Mouse (Mus musculus): ENCODE data around the gene Gm12800.
"Not testable (repeated sequence)": the region's sequence is repeated elsewhere in the genome, so short reads cannot be mapped to it uniquely, and the experiment has no call there.

The Gm12800 gene

DNA sequence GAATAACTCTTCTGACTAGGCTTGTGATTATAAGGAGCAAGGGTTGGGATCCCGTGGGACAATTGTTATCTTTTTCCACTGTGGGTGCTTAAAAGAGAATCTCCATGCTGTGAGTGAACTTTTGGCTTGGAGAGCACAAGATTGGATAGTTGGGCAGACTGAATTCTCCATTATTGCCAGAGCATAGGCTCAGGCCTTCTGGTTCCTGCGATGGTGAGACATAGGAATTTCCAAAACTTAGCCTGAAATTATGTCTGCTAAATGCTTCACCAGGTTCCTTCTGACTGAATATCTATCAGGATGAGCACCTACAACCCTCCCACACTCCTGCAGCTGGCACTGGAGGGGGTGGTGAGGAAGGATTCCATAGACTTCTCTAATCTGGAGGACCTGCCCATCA lies at the start of gene Gm12800:
Gene Gm12800 (plus strand): TSS at position 301 of the 400 bp plus-strand sequence.
- DNase-seq (ENCODE audit: low spot score), result not testable (repeated sequence)

DNA sequence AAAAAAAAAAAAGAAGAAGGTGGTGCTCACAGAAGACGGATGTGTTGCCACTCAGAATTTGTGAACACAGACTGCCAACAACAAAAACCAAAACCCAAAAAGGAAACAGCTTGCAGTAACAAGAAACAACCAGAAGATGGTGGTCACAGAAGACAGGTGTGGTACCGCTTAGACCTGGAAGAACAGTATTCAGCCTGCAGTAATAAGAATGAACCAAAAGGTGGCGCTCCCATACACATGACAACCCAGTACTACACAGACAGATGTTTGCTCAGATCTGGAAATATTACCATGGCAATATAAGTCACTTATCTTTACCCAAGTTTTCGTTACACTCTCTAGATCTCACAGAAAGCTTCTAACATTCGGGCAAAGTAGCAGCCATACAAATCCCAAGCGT lies 48.0 kb upstream of the Gm12800 start:
- DNase-seq (ENCODE audit: low spot score), result no peak

DNA sequence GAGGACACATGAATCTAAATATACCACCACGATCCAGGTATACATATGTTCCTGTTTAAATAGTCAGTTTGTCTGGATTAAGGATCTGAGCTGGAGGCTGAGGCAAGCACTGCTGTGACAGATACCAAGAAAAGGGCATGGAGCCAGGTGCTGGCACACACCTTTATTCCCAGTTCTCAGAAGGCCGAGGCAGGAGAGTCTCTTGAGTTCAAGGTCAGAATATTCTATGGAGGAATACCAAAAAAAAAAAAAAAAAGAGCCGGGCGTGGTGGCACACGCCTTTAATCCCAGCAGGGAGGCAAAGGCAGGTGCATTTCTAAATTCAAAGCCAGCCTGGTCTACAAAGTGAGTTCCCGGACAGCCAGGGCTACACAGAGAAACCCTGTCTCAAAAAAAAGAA lies 46.6 kb upstream of the Gm12800 start:
- no peak for DNase-seq (ENCODE audit: low spot score)

DNA sequence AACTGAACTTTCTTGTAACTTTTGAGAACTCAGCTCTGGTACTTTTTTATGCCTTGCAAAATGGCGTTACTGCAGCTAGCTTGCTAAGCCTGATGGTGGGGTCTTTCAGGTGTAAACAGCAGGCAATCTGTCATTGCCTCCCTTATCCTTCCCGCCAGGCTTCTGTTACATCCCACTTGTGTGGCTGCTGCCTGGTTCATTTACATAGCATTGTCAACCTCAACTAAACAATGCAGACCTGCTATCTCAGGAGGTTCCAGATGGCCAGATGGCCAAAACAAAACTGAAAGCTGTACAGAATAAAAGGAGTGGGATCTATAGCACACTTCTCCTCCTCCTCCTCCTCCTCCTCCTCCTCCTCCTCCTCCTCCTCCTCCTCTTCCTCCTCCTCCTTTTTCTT lies 36.9 kb upstream of the Gm12800 start:
- not testable (repeated sequence) for DNase-seq (ENCODE audit: low spot score)

DNA sequence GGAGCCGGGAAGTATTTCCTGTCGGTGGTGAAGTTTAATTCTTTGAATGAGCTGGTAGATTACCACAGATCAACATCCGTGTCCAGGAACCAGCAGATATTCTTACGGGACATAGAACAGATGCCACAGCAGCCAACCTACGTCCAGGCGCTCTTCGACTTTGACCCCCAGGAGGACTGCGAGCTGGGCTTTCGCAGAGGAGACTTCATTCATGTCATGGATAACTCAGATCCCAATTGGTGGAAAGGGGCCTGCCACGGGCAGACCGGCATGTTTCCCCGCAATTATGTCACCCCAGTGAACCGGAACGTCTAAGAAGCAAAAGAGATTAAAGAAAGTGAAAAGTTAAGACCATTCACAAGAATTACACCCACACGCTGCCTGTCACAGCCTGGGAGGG lies 33.2 kb upstream of the Gm12800 start:
- not testable (repeated sequence) for DNase-seq (ENCODE audit: low spot score)

DNA sequence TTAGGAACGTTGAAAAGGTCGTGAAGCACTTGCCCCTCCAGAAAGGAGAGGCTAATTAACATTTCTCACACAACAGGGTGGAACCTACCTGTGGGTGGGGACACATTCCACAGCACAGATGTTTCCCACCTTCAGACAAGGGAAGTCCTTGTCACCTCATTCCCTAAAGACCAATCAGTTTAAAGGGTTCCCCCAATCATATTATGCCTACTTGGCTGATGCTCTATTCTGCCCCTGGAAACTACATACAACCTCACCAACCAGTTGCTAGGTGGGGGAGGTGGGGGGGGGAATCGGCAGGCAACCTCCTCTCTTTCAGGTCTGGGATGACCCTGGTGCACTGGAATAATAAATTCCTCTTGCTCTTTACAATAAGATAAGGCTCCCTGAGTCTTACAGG lies 25.3 kb upstream of the Gm12800 start:
- DNase-seq (ENCODE audit: low spot score), result no peak

DNA sequence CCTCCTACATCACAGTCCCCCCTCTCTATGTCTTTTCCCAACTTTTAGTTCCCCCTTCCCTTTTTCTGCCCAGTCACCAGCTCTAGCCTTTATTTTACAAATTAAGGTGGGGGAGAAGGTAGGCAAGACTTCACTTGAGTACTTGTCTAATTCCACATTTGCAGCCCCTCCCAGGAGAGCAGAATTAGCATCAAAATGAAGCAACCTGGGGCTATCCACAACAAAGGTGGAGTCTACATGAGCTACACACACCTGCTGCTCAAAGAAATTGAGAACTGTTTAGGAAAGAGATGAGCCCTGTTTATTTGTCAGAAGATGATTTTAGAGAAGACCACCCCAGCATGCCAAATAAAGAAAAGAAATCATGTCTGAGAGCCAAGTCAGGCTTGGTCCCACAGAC lies 19.5 kb upstream of the Gm12800 start:
- no peak for DNase-seq (ENCODE audit: low spot score)

DNA sequence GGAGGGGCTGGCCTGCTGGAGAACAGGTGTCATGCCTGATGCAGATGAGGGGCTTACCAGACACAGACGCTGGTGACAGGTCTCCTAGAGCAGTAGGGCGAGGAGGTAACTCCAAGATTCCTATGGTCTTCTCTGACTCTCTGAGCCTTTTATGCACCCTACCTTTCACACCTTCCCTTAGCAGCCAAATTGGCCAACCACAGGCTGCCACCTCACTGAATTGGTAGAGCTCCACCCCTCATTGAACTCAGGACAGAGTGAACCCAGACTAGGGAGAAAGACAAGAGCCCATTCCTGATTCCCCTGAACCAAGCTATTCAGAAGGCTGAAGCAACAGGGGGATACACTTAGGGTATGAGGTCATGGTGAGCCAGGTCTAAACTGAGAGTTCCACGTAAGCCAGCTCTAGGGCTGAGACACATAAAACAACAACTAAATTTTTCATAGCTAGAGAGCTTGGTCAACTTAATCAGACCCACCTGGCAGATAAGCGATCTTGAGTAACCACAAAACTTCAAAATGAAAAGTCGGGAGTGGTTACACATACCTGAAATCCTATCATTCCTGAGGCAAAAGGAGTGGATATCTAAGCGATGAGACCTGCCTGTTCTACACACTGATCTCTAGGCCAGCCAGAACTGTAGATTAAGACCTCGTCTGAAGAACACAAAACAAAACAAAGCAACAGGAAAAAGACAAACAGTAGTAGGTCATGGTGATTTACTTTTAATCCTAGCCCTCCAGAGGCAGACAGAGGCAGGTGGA lies 15.1 kb upstream of the Gm12800 start, which contains the start of gene C130073F10Rik:
Gene C130073F10Rik (minus strand): TSS at position 134 of the 765 bp plus-strand sequence.
- DNase-seq (ENCODE audit: low spot score), result no peak

DNA sequence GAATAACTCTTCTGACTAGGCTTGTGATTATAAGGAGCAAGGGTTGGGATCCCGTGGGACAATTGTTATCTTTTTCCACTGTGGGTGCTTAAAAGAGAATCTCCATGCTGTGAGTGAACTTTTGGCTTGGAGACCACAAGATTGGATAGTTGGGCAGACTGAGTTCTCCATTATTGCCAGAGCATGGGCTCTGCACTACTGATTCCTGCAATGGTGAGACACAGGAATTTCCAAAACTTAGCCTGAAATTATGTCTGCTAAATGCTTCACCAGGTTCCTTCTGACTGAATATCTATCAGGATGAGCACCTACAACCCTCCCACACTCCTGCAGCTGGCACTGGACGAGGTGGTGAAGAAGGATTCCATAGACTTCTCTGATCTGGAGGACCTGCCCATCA lies 31.2 kb downstream of the Gm12800 start, which contains the start of gene Gm12794:
Gene Gm12794 (plus strand): TSS at position 301 of the 400 bp plus-strand sequence.
- not testable (repeated sequence) for DNase-seq (ENCODE audit: low spot score)

All from urinary bladder, postnatal 25 days (tissue).